Mouse (Mus musculus): Measurements from ENCODE around the gene Ppp1r10. TPM values are rescaled to one million over a fixed set of nuclear protein-coding genes. Genes with fewer than 3 reads are reported as not detected.

Ppp1r10 gene
- 40.1 and 44.3 TPM in 2 replicates for polyA plus RNA-seq (2015; fragmentation: Nextera tagmentation; extraction: Ambion mirVana)

DNA sequence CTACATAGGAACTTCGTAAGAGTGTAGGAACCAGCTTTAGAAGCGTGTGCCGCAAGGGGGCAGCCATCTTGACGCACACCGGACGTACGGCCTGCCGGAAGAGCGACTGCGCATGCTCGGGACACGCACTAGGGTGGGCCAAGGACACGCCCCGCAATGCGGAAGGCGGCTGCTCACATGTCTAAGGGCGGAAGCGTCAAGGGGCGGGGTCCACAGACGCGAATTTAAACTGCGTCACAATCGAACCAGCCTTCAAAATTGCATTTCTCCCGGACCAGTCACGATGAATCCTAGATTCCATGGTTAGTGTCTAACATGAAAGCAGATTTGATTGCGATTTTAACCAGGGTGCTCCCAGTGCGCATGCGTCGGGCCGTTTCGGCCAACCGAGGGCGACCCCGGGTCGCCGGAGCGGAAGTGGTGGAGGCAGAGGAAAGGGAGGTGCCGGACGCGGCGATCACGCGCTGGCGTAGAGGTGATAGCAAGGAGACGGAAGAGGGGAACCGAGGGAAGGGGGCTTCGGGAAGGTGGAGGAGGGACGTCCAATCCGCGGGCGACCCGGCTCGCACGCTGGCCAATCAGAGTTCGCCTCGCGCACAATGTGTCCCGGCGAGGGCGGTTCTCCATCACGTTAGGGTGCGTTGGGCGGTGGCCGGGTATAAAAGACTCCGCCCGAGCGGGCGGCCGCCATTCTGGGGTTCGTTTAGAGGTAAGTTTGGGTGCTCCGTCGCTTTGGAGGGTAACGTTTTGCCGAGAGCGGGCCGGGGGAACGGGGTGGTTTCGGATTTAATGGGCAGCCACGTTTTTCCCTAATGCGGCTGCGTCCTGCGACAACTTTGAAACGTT, at the start of gene Ppp1r10, which contains the start of gene Mrps18b:
Gene Ppp1r10 (plus strand): TSS at position 138 of the 846 bp plus-strand sequence.
Gene Mrps18b (minus strand): TSS at position 93 of the 846 bp plus-strand sequence.
- Histone ChIP-seq H3K27me3 (no peaks in the 10 kb centered on the region), H3K36me3 (peaks cover 25% of the 10 kb centered on the region), H3K4me1 (peaks cover 23% of the 10 kb centered on the region), H3K9ac (peak within 1 kb of the TSS; percentile 97), H3K9me3 (no peaks in the 10 kb centered on the region), H3K4me3 (peak within 1 kb of the TSS; percentile 72), H3K27ac (peak within 1 kb of the TSS; percentile 97), H3K4me2 (peak within 1 kb of the TSS; percentile 93)
- peak; percentile 92 for ATAC-seq (ENCODE audit: insufficient number of reproducible peaks, insufficient read depth, low FRiP score, low TSS enrichment, low read depth)
- WGBS, result under 1% methylated on average over 83 of the region's 83 CpGs

DNA sequence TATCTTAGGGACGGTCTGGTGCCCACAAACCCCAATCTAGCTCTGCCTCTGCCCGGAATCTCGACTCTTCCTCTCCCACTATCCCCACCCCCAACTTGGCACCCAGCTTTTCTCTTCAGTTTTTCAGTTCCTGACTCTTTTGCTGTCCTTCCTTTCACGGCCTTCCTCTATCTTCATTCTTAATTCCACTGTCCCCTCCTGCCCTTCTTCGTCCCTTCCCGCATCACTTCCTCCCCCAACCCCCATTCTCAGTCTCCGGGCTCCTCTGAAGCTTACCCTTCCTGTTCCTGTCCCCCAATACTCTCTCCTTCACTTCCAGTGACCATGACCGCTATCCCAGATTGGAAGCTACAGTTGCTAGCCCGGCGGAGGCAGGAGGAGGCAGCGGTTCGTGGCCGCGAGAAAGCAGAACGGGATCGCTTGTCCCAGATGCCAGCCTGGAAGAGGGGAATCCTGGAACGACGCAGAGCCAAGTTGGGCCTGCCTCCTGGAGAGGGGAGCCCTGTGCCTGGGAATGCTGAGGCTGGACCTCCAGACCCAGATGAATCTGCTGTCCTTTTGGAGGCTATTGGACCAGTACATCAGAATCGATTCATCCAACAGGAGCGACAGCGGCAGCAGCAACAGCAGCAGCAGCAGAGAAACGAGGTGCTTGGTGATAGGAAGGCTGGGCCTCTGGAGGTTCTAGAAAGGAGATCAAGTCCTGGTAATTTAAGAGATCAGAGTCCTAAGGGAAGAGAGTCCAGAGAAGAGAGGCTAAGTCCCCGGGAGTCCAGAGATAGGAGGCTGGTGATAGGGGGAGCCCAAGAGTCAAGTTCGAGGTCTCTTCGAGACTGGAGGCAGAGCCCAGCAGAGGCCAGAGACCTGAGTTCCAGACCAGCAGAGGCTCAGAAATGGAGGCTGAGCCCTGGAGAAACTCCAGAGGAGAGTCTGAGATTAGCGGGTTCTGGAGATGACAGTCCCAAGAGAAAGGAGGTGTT, 49.0 kb upstream of the Ppp1r10 start:
- Histone ChIP-seq H3K4me2 (peak overlapping the region; percentile 99), H3K4me3 (peak overlapping the region; percentile 73), H3K9me3 (0 out of 2 replicates have a peak, but pooled peaks cover 3% of the 10 kb centered on the region), H3K9ac (peak overlapping the region; percentile 89), H3K27me3 (no peaks in the 10 kb centered on the region), H3K36me3 (peaks cover 25% of the 10 kb centered on the region), H3K4me1 (peaks cover 56% of the 10 kb centered on the region), H3K27ac (peak overlapping the region; percentile 98)
- 9% methylated on average over 26 of the region's 26 CpGs for WGBS
- no peak for ATAC-seq (ENCODE audit: insufficient number of reproducible peaks, insufficient read depth, low FRiP score, low TSS enrichment, low read depth)

DNA sequence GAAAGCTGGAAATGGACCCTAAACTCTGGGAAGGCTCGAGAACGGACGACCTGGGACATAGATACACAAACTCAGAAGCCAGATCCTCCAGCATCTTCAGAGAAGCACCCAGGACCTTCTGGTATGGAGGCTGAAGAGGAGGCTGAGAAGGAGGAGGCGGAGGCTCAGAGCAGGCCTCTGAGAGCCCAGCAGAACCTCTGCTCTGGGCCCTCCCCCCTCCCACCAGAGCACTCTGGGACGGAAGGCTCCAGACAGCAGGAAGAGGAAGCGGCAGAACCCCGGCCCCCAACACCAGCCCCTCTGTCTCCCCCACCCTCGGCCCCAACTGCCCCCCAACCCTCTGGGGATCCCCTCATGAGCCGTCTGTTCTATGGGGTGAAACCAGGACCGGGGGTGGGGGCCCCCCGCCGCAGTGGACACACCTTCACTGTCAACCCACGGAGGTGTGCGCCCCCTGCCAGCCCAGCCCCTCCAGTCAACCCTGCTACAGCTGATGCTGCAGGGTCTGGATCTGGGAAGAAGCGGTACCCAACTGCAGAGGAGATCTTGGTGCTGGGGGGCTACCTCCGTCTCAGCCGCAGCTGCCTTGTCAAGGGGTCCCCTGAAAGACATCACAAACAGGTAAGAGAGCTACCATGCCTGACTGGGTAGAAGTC, 47.9 kb upstream of the Ppp1r10 start:
- H3K27ac ChIP-seq, result peak overlapping the region; percentile 98
- 19% methylated on average over 17 of the region's 17 CpGs for WGBS
- no peaks in the 10 kb centered on the region for H3K27me3 ChIP-seq
- peak overlapping the region; percentile 73 for H3K4me3 ChIP-seq
- H3K36me3 ChIP-seq, result peaks cover 30% of the 10 kb centered on the region
- no peak for ATAC-seq (ENCODE audit: insufficient number of reproducible peaks, insufficient read depth, low FRiP score, low TSS enrichment, low read depth)
- H3K9ac ChIP-seq, result peak overlapping the region; percentile 89
- H3K4me2 ChIP-seq, result peak overlapping the region; percentile 99
- H3K9me3 ChIP-seq, result 0 out of 2 replicates have a peak, but pooled peaks cover 3% of the 10 kb centered on the region
- peaks cover 63% of the 10 kb centered on the region for H3K4me1 ChIP-seq

DNA sequence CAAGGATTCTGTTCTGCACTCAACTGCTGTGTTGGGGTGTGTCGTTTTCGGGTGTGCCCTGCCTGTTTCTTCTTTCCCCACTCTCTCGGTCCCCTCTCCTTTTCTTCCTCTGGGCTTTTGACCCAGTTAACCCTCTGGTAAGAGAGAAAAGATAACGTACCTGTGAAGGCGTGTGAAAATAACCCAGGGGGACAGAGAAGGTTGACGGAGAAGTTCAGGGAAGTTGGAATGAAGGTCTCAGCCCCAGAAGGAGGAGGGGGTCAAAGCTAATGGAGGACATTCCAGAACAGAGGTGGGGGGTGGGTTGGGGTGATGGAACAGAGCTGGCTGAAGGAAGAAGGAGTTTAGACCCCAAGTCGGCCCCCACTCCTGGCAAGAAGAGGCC, 47.3 kb upstream of the Ppp1r10 start:
- ATAC-seq (ENCODE audit: insufficient number of reproducible peaks, insufficient read depth, low FRiP score, low TSS enrichment, low read depth), result no peak
- Histone ChIP-seq H3K36me3 (peaks cover 32% of the 10 kb centered on the region), H3K9ac (peak overlapping the region; percentile 89), H3K4me3 (peak overlapping the region; percentile 73), H3K27ac (peak overlapping the region; percentile 98), H3K4me2 (peak overlapping the region; percentile 99), H3K4me1 (peaks cover 70% of the 10 kb centered on the region), H3K27me3 (no peaks in the 10 kb centered on the region), H3K9me3 (0 out of 2 replicates have a peak, but pooled peaks cover 3% of the 10 kb centered on the region)
- WGBS, result 0% methylated on average over 7 of the region's 7 CpGs

DNA sequence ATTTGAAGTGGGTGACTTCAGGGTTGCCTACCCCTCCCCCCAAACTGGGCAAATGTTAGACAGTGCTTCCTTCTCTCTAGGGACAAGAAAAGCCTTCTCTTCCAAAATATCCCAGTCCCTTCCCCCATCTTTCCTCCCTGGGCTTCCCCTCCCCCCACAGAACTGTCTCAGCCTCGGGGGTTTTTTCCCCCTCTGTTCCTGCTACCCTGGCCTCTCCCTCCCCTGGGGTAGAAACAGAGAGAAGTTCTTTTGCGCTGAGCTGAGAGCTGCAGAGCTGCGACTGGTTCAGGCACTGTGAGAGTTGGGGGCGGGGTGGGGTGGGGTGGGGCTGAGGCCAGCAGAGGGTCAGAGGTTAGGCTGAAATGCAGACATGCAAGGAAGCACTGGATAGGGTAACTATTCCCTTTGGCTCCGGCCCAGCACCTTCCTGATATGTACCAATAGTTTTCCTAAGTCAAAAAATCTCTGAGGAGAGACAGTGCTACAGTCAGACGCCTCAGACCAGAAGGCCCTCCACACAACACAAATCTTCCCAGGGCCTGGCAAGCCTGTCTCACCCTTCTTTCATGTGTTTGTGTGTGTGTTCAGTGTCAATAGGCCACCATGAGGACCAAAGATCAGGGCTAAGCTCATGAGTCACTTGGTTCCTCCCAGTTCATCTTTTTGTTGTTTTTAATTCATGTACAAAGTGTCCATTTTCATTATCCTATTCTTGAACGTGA, 46.7 kb upstream of the Ppp1r10 start:
- no peak for ATAC-seq (ENCODE audit: insufficient number of reproducible peaks, insufficient read depth, low FRiP score, low TSS enrichment, low read depth)
- Histone ChIP-seq H3K4me3 (peak overlapping the region; percentile 73), H3K36me3 (peaks cover 38% of the 10 kb centered on the region), H3K4me1 (peaks cover 69% of the 10 kb centered on the region), H3K9ac (peak overlapping the region; percentile 89), H3K27ac (peak overlapping the region; percentile 98), H3K4me2 (peak overlapping the region; percentile 99), H3K27me3 (no peaks in the 10 kb centered on the region), H3K9me3 (0 out of 2 replicates have a peak, but pooled peaks cover 3% of the 10 kb centered on the region)
- WGBS, result 2% methylated on average over 7 of the region's 7 CpGs

DNA sequence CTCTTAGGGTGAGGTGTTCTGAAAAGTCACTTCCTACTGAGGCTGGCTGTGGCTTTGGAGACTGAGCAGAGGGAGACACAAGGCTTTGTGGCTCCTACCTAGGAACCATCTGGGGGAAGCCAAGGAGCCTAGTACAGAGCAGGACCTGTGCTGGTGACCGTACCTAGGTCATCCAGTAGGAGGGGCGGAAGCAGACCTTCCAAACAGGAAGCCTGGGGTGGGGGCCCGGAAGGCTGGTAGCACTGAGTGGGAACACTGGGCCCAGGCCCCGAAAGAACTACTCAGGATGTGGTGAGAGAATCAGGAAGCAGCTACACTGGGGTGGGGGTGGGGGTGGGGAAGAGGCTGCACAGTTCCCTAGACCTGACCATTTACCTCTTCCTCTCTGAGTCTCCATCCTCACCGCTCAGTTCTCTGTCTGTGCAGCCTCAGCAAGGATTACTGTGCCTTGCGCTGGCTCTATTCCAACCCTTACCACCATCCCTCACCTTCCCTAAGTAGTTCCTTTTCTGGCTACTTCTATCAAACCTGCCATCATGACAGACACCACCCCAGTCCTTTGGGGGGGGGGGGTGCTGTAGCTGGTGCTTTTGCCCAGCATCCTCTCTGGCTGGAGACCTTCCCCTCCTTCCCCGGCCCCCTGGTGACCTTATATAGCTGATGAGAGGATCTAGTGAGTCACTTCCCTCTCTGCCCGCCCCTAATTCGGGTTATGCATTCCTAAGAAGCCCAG, 45.9 kb upstream of the Ppp1r10 start:
- 41% methylated on average over 9 of the region's 9 CpGs for WGBS
- Histone ChIP-seq H3K4me2 (peak overlapping the region; percentile 99), H3K9me3 (0 out of 2 replicates have a peak, but pooled peaks cover 3% of the 10 kb centered on the region), H3K36me3 (peaks cover 46% of the 10 kb centered on the region), H3K4me1 (peaks cover 62% of the 10 kb centered on the region), H3K4me3 (peak overlapping the region; percentile 73), H3K9ac (peak overlapping the region; percentile 89), H3K27ac (peak overlapping the region; percentile 98), H3K27me3 (no peaks in the 10 kb centered on the region)
- no peak for ATAC-seq (ENCODE audit: insufficient number of reproducible peaks, insufficient read depth, low FRiP score, low TSS enrichment, low read depth)

DNA sequence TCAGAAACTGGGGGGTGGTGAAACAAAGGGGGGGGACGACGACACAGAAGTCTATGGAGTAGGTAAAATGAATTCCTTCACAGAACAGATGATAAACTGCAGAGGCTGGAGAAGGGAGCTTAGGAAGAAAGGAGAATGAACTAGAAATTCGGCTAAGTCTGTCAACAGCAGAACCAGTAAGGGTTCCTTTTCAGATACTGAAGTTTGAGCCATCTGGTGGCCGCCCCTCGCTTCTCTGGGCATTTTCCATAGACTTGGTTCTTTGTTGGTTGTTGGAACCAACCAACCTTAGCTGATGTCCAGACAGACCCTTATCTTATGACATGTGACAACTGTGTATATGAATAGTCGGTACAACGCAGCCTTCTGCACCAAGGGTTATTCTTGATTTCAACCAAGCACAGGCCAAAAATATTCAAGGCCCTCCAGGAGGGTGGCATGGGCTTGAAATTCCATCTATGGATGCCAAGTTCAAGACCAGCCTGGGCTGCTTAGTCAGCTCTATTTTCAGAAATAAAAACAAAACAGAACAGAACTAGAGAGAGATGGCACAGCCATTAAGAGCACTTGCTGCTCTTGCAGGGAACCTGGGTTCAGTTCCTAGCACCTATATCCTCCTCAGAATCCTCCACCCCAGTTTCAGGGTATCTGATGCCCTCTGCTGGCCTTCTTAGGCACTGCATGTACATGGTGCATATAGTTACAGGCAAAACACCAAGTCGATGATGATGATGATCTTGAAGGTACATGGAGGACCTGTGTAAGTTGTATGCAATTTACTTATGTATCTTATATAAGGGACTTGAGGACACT, 45.1 kb upstream of the Ppp1r10 start:
- 80% methylated on average over 8 of the region's 8 CpGs for WGBS

DNA sequence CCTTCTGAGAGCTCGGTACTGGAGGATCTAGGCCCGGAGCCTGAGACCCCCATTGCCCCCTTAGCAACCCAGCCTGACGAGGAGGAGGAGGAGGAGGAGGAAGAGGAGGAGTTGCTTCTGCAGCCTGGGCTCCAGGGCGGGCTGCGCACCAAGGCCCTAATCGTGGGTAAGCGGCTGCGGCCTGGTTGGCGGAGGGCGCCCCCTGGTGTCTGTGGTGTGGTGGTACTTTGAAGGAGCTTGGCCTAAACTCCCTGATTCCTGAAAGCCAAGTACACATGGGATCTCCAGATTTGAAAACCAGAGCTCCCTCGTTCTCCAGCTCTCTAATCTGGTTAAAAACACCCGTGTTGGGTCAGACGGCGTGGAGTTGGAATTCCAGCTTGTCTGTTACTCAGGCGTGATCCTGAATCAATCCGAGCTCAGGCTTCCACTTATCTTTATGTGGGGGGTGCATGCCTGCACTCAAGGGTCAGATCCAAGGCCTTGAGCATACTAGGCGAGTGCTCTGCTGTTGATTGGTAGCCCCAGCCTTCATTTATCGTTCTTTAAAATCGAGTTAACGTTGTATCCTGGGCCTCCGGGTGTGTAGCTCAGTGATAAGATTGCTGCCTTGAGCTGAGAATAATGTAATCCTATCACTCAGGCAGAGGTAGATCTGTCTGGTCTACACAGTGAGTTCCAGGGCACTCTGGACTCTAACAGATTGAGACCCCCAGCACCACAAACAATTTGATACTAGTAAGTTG, 42.3 kb upstream of the Ppp1r10 start:
- peak overlapping the region; percentile 61 for H3K9ac ChIP-seq
- H3K36me3 ChIP-seq, result peaks cover 54% of the 10 kb centered on the region
- peak overlapping the region; percentile 10 for H3K4me3 ChIP-seq
- H3K27me3 ChIP-seq, result no peaks in the 10 kb centered on the region
- H3K9me3 ChIP-seq, result 0 out of 2 replicates have a peak, but pooled peaks cover 3% of the 10 kb centered on the region
- H3K4me2 ChIP-seq, result peak overlapping the region; percentile 38
- H3K4me1 ChIP-seq, result peaks cover 41% of the 10 kb centered on the region
- ATAC-seq (ENCODE audit: insufficient number of reproducible peaks, insufficient read depth, low FRiP score, low TSS enrichment, low read depth), result no peak; the same call in 1 of the 2 replicates
- no peak overlapping the region for H3K27ac ChIP-seq
- 32% methylated on average over 21 of the region's 21 CpGs for WGBS

More for the DNA sequence above, 45.1 kb upstream of the Ppp1r10 start:
- Histone ChIP-seq H3K27ac (peak overlapping the region; percentile 98), H3K9ac (peak overlapping the region; percentile 89; the same call in 1 of the 2 replicates), H3K27me3 (no peaks in the 10 kb centered on the region), H3K4me2 (peak overlapping the region; percentile 99), H3K9me3 (0 out of 2 replicates have a peak, but pooled peaks cover 3% of the 10 kb centered on the region), H3K4me3 (peak overlapping the region; percentile 73), H3K4me1 (peaks cover 62% of the 10 kb centered on the region), H3K36me3 (peaks cover 51% of the 10 kb centered on the region)
- no peak for ATAC-seq (ENCODE audit: insufficient number of reproducible peaks, insufficient read depth, low FRiP score, low TSS enrichment, low read depth)

DNA sequence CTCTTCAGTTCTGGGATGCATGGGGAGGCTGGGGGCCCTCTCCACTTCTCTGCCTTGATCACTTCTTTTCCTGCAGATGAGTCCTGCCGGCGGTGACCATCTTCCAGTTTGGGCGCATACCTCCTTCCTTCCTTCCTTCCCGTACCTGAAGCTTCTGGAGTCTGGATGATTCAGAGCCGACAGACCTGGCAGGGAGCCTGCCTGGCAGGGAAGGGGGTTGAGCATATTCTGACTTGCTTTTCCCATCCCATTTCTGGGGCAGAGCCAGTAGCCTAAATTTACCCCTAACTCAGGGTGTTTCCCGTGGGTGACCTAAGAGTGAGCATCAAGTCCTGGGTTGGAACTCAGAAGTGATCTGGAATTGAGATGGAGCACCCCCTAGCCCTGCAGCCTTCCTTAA, 41.5 kb upstream of the Ppp1r10 start:
- 89% methylated on average over 6 of the region's 6 CpGs for WGBS
- Histone ChIP-seq H3K27me3 (no peaks in the 10 kb centered on the region), H3K9ac (no peak overlapping the region), H3K4me3 (no peak overlapping the region), H3K4me2 (no peak overlapping the region), H3K36me3 (peaks cover 54% of the 10 kb centered on the region), H3K9me3 (0 out of 2 replicates have a peak, but pooled peaks cover 3% of the 10 kb centered on the region), H3K4me1 (peaks cover 34% of the 10 kb centered on the region), H3K27ac (no peak overlapping the region)
- no peak for ATAC-seq (ENCODE audit: insufficient number of reproducible peaks, insufficient read depth, low FRiP score, low TSS enrichment, low read depth)
